Mouse (Mus musculus): ENCODE measurements around the gene Klhl6.
"Not testable (repeated sequence)": the region's sequence is repeated elsewhere in the genome, so short reads cannot be mapped to it uniquely, and the experiment has no call there.

Klhl6 gene

GRCm38 (mm10) chr16:19982537-19983257, at the start of gene Klhl6:
Klhl6 (minus strand) TSS chr16:19983037.
- DNase-seq (ENCODE audit: low spot score in 2 of 2): no peak

- DNase-seq (ENCODE audit: low spot score in 2 of 2): not testable (repeated sequence)
Measured at GRCm38 (mm10) chr16:20027241-20027640, 44.4 kb upstream of the Klhl6 start.

- no peak for DNase-seq (ENCODE audit: low spot score in 2 of 2)
Measured at GRCm38 (mm10) chr16:20022821-20023220, 40.0 kb upstream of the Klhl6 start.

- no peak for DNase-seq (ENCODE audit: low spot score in 2 of 2)
Measured at GRCm38 (mm10) chr16:20021848-20022247, 39.0 kb upstream of the Klhl6 start.

GRCm38 (mm10) chr16:20012647-20013046, 29.8 kb upstream of the Klhl6 start:
- no peak for DNase-seq (ENCODE audit: low spot score in 2 of 2)

GRCm38 (mm10) chr16:20006066-20006465, 23.2 kb upstream of the Klhl6 start:
- DNase-seq (ENCODE audit: low spot score in 2 of 2): no peak

- DNase-seq (ENCODE audit: low spot score in 2 of 2): not testable (repeated sequence)
Measured at GRCm38 (mm10) chr16:20000286-20000685, 17.4 kb upstream of the Klhl6 start.

- no peak for DNase-seq (ENCODE audit: low spot score in 2 of 2)
Measured at GRCm38 (mm10) chr16:19997616-19998015, 14.8 kb upstream of the Klhl6 start.

GRCm38 (mm10) chr16:19996913-19997312, 14.1 kb upstream of the Klhl6 start:
- DNase-seq (ENCODE audit: low spot score in 2 of 2): not testable (repeated sequence)

GRCm38 (mm10) chr16:19995818-19996217, 13.0 kb upstream of the Klhl6 start:
- DNase-seq (ENCODE audit: low spot score in 2 of 2): no peak

- DNase-seq (ENCODE audit: low spot score in 2 of 2): no peak
Measured at GRCm38 (mm10) chr16:19993278-19993677, 10.4 kb upstream of the Klhl6 start.

GRCm38 (mm10) chr16:19990536-19990935, 7.7 kb upstream of the Klhl6 start:
- no peak for DNase-seq (ENCODE audit: low spot score in 2 of 2)

GRCm38 (mm10) chr16:19987589-19987988, 4.8 kb upstream of the Klhl6 start:
- DNase-seq (ENCODE audit: low spot score in 2 of 2): no peak

GRCm38 (mm10) chr16:19984884-19985643, 2.2 kb upstream of the Klhl6 start:
- no peak for DNase-seq (ENCODE audit: low spot score in 2 of 2)

GRCm38 (mm10) chr16:19983559-19983958, 722 bp upstream of the Klhl6 start:
- no peak for DNase-seq (ENCODE audit: low spot score in 2 of 2)

GRCm38 (mm10) chr16:19981684-19982083, 1.2 kb downstream of the Klhl6 start:
- DNase-seq (ENCODE audit: low spot score in 2 of 2): no peak

GRCm38 (mm10) chr16:19981006-19981405, 1.8 kb downstream of the Klhl6 start:
- no peak for DNase-seq (ENCODE audit: low spot score in 2 of 2)

- no peak for DNase-seq (ENCODE audit: low spot score in 2 of 2)
Measured at GRCm38 (mm10) chr16:19979755-19980154, 3.1 kb downstream of the Klhl6 start.

GRCm38 (mm10) chr16:19977282-19977681, 5.6 kb downstream of the Klhl6 start:
- no peak for DNase-seq (ENCODE audit: low spot score in 2 of 2)

GRCm38 (mm10) chr16:19976825-19977224, 6.0 kb downstream of the Klhl6 start:
- DNase-seq (ENCODE audit: low spot score in 2 of 2): no peak

- DNase-seq (ENCODE audit: low spot score in 2 of 2): no peak
Measured at GRCm38 (mm10) chr16:19975432-19975831, 7.4 kb downstream of the Klhl6 start.

- no peak for DNase-seq (ENCODE audit: low spot score in 2 of 2)
Measured at GRCm38 (mm10) chr16:19973480-19973879, 9.4 kb downstream of the Klhl6 start.

GRCm38 (mm10) chr16:19972736-19973350, 10.0 kb downstream of the Klhl6 start:
- no peak for DNase-seq (ENCODE audit: low spot score in 2 of 2)

Measured in frontal cortex, postnatal 36 days (tissue).